Mouse (Mus musculus) heart, postnatal 0 days (tissue): ENCODE data around the gene Slfn5. TPM values are rescaled to one million over a fixed set of nuclear protein-coding genes. Genes with fewer than 3 reads are reported as not detected.
"Not testable (repeated sequence)": the region's sequence is repeated elsewhere in the genome, so short reads cannot be mapped to it uniquely, and the experiment has no call there.

ENCODE experiments used
- ATAC-seq: fragments of 200-750 bp; cut with Nextera tagmentation; 2 replicates; pipeline ENCODE4 v1.8.0; 2017; ENCODE audit warnings: low read depth, moderate number of reproducible peaks, moderate library complexity; ENCODE audit not compliant: insufficient read depth
- DNase-seq: peaks from one replicate; pipeline ENCODE4 v3.0.0-alpha.2; 2016; ENCODE audit warnings: low spot score
- H3K27ac ChIP-seq: fragments of 300-500 bp; sonication (generic); 2 replicates; pipeline ENCODE4 v1.5.1; 2014; ENCODE audit warnings: low read depth, mild to moderate bottlenecking
- H3K27me3 ChIP-seq: fragments of 300-500 bp; sonication (generic); 2 replicates; pipeline ENCODE4 v1.6.1; 2014; ENCODE audit warnings: low read length, mixed read lengths; ENCODE audit not compliant: control insufficient read depth, insufficient read depth
- H3K36me3 ChIP-seq: fragments of 300-500 bp; sonication (generic); replicated peaks from 2 replicates; pipeline ENCODE4 v1.6.1; 2014; ENCODE audit warnings: low read length, mixed read lengths; ENCODE audit not compliant: control insufficient read depth, insufficient read depth
- H3K4me1 ChIP-seq: fragments of 300-500 bp; sonication (generic); 2 replicates; pipeline ENCODE4 v1.6.1; 2014; ENCODE audit warnings: antibody characterized with exemption; ENCODE audit not compliant: control insufficient read depth, insufficient read depth
- H3K4me2 ChIP-seq: fragments of 300-500 bp; sonication (generic); 2 replicates; pipeline ENCODE4 v1.6.1; 2014; ENCODE audit warnings: low read depth, mild to moderate bottlenecking, low read length, moderate library complexity
- H3K4me3 ChIP-seq: fragments of 300-500 bp; sonication (generic); 2 replicates; pipeline ENCODE4 v1.5.1; 2014; ENCODE audit warnings: low read depth, low read length
- H3K9ac ChIP-seq: fragments of 300-500 bp; sonication (generic); replicated peaks from 2 replicates; pipeline ENCODE4 v1.6.1; 2014; ENCODE audit warnings: low read depth, low read length, mixed read lengths
- H3K9me3 ChIP-seq: fragments of 300-500 bp; sonication (generic); replicated peaks from 2 replicates; pipeline ENCODE4 v1.6.1; 2016; ENCODE audit warnings: low read length; ENCODE audit not compliant: control insufficient read depth
- CTCF ChIP-seq: IDR thresholded peaks from 2 replicates; pipeline ENCODE4 v1.5.1; 2016; ENCODE audit warnings: antibody characterized with exemption, control low read depth, low read depth
- EP300 ChIP-seq: IDR thresholded peaks from 2 replicates; pipeline ENCODE4 v1.6.1; 2016; ENCODE audit warnings: antibody characterized with exemption, low read depth
- WGBS: fragments of 180-500 bp; shearing (Covaris S2); extraction: QIAGEN DNeasy Blood & Tissue Kit; methylation state at CpG from one replicate; pipeline ENCODE4 v1.1.7; 2014; 5-methylcytosine and 5-hydroxymethylcytosine counted together
- polyA plus RNA-seq: library from polyadenylated mRNA; unstranded; fragments of >200 nt; fragmentation: Nextera tagmentation; extraction: Ambion mirVana; gene quantifications from 2 replicates; pipeline ENCODE4 v1.2.1, GENCODE M21; 2015
- total RNA-seq: library from RNA; depleted of rRNA; stranded (reverse); fragments of >200 nt; gene quantifications from 2 replicates; pipeline ENCODE4 v1.2.3, GENCODE M21; 2014; ENCODE audit warnings: low replicate concordance

Slfn5 gene
- total and polyA plus RNA-seq, 2 experiments from 2014 or later = 18.7 to 29.0 TPM

- H3K4me1 ChIP-seq = no peaks in the 10 kb centered on the region
- H3K27me3 ChIP-seq = no peaks in the 10 kb centered on the region
- H3K36me3 ChIP-seq = peaks cover 25% of the 10 kb centered on the region
- H3K27ac ChIP-seq = no peak overlapping the region
- DNase-seq (no peak), ATAC-seq (no peak)
- no peaks in the 10 kb centered on the region for H3K9me3 ChIP-seq
- H3K4me3 ChIP-seq = no peak overlapping the region
- no peak overlapping the region for H3K4me2 ChIP-seq
- TF ChIP-seq EP300 = no peak
- TF ChIP-seq CTCF = no peak
- 85% methylated on average over 17 of the region's 17 CpGs for WGBS
- H3K9ac ChIP-seq = no peak overlapping the region
Observed at GRCm38 (mm10) chr11:82983193-82983592, 32.0 kb downstream of the Slfn5 start.

GRCm38 (mm10) chr11:82987621-82988020 lies 36.5 kb downstream of the Slfn5 start:
- TF ChIP-seq EP300 = no peak
- TF ChIP-seq CTCF = no peak
- no peaks in the 10 kb centered on the region for H3K27me3 ChIP-seq
- H3K9ac ChIP-seq = no peak overlapping the region
- no peak overlapping the region for H3K27ac ChIP-seq
- 79% methylated on average over 6 of the region's 6 CpGs for WGBS
- H3K4me2 ChIP-seq = no peak overlapping the region
- ATAC-seq (no peak), DNase-seq (no peak)
- H3K4me1 ChIP-seq = peaks cover 6% of the 10 kb centered on the region; the same call in 1 of the 2 replicates
- peaks cover 15% of the 10 kb centered on the region; the same call in 1 of the 2 replicates for H3K36me3 ChIP-seq
- H3K4me3 ChIP-seq = no peak overlapping the region
- H3K9me3 ChIP-seq = no peaks in the 10 kb centered on the region

- Histone ChIP-seq H3K36me3 (0 out of 2 replicates have a peak, but pooled peaks cover 7% of the 10 kb centered on the region), H3K27me3 (no peaks in the 10 kb centered on the region), H3K4me2 (peak overlapping the region; percentile 87), H3K4me1 (peaks cover 6% of the 10 kb centered on the region; the same call in 1 of the 2 replicates), H3K27ac (no peak overlapping the region), H3K4me3 (peak overlapping the region; percentile 69; the same call in 1 of the 2 replicates), H3K9me3 (no peaks in the 10 kb centered on the region), H3K9ac (no peak overlapping the region)
- DNase-seq = no peak
- TF ChIP-seq EP300 (no peak), CTCF (no peak)
- 34% methylated on average over 12 of the region's 12 CpGs for WGBS
- no peak for ATAC-seq
Observed at GRCm38 (mm10) chr11:82989357-82989756, 38.2 kb downstream of the Slfn5 start.

- not testable (repeated sequence) for H3K36me3 ChIP-seq, H3K9me3 ChIP-seq, H3K4me1 ChIP-seq, H3K27me3 ChIP-seq
- Histone ChIP-seq H3K9ac (peak overlapping the region; percentile 62), H3K4me2 (peak overlapping the region; percentile 87), H3K27ac (peak overlapping the region; percentile 87), H3K4me3 (peak overlapping the region; percentile 69)
- ATAC-seq (peak; percentile 87), DNase-seq (peak; percentile 75)
- whole genome bisulfite sequencing = 8% methylated on average over 19 of the region's 19 CpGs
Observed at GRCm38 (mm10) chr11:82990612-82991385, 39.6 kb downstream of the Slfn5 start.

- DNase-seq (peak; percentile 46), ATAC-seq (peak; percentile 68)
- Histone ChIP-seq H3K4me1 (peaks cover 6% of the 10 kb centered on the region; the same call in 1 of the 2 replicates), H3K36me3 (no peaks in the 10 kb centered on the region), H3K9ac (peak within 1 kb of the TSS; percentile 62), H3K27ac (peak within 1 kb of the TSS; percentile 87), H3K4me2 (peak within 1 kb of the TSS; percentile 87), H3K27me3 (no peaks in the 10 kb centered on the region), H3K4me3 (peak within 1 kb of the TSS; percentile 69), H3K9me3 (no peaks in the 10 kb centered on the region)
- TF ChIP-seq CTCF (no peak), EP300 (no peak)
- under 1% methylated on average over 14 of the region's 14 CpGs for WGBS
Observed at GRCm38 (mm10) chr11:82991469-82992166, 40.5 kb downstream of the Slfn5 start, which contains the start of gene Slfn9. TSS of gene Slfn9 (minus strand) at chr11:82991830.
